Mouse (Mus musculus): ENCODE data around the gene Grasp. TPM values are rescaled to one million over a fixed set of nuclear protein-coding genes. Genes with fewer than 3 reads are reported as not detected.

The Grasp gene
- total and polyA plus RNA-seq, 3 experiments, result 4.1 to 6.3 TPM; not detected in 1

DNA sequence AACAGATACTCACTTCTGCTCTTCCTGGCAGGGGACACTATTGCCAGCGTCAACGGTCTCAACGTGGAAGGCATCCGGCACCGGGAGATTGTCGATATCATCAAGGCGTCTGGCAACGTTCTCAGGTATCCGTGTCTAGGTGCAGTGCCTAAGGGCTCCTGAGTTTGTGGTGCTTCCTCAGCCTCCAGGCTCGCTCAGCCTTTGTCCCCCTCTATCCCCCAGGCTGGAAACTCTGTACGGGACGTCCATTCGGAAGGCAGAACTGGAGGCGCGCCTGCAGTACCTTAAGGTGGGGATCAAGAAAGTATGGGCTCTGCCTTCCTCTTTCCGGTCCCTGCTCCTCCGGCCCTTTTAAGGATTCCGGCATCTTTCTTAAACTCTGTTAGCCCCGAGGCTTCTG, 6.5 kb downstream of the Grasp start:
- H3K9ac ChIP-seq (ENCODE audit: control insufficient read depth, low read depth, low read length, poor library complexity, severe bottlenecking), result no peak overlapping the region
- H3K27me3 ChIP-seq (ENCODE audit: control insufficient read depth in 1 of 2, insufficient read depth in 2 of 2, low read length in 2 of 2), result no peaks in the 10 kb centered on the region
- no peak overlapping the region for H3K27ac ChIP-seq (ENCODE audit: control insufficient read depth, low read depth, low read length)
- TF ChIP-seq MAZ (IDR thresholded peaks at IDR 0.05; ENCODE audit: low read depth, low read length), result no peak
- no peak for TF ChIP-seq EP300 (IDR thresholded peaks at IDR 0.05; ENCODE audit: low read depth in 1 of 2, low read length in 2 of 2)
- TF ChIP-seq POLR2AphosphoS2 (IDR thresholded peaks at IDR 0.05; ENCODE audit: low read length), result no peak
- no peak for TF ChIP-seq POLR2A (IDR thresholded peaks at IDR 0.05; ENCODE audit: control insufficient read depth in 1 of 2, insufficient read depth in 1 of 2, low read depth in 1 of 2, low read length in 2 of 2, poor library complexity in 1 of 2)
- no peak for TF ChIP-seq MAX (IDR thresholded peaks at IDR 0.05; ENCODE audit: low read length)
- no peak for TF ChIP-seq USF1 (IDR thresholded peaks at IDR 0.05; ENCODE audit: low read depth, low read length)
- TF ChIP-seq SMC3 (IDR thresholded peaks at IDR 0.05; ENCODE audit: low read depth, low read length), result no peak
- no peak for TF ChIP-seq CHD1 (IDR thresholded peaks at IDR 0.05; ENCODE audit: low read depth, low read length)
- no peak for TF ChIP-seq NRF1 (IDR thresholded peaks at IDR 0.05; ENCODE audit: insufficient read depth, low read depth, low read length, poor library complexity, severe bottlenecking)
- DNase-seq (ENCODE audit: low read depth, low spot score), result no peak
- H3K4me3 ChIP-seq (ENCODE audit: control insufficient read depth in 1 of 2, insufficient read depth in 1 of 2, low read depth in 2 of 2, low read length in 2 of 2), result no peak overlapping the region
- no peaks in the 10 kb centered on the region for H3K79me2 ChIP-seq (ENCODE audit: control insufficient read depth, insufficient read depth, low read length, poor library complexity)
- H3K4me1 ChIP-seq (ENCODE audit: control insufficient read depth in 1 of 2, insufficient read depth in 2 of 2, low read length in 2 of 2), result no peaks in the 10 kb centered on the region
- no peaks in the 10 kb centered on the region for H3K9me3 ChIP-seq (replicated peaks; ENCODE audit: insufficient read depth, low read length)
- no peaks in the 10 kb centered on the region for H3K36me3 ChIP-seq (ENCODE audit: control insufficient read depth in 1 of 2, insufficient read depth in 2 of 2, low read length in 2 of 2)

- Histone ChIP-seq H3K4me1 (ENCODE audit: control insufficient read depth in 1 of 2, insufficient read depth in 2 of 2, low read length in 2 of 2) (no peaks in the 10 kb centered on the region), H3K27ac (ENCODE audit: control insufficient read depth, low read depth, low read length) (no peak overlapping the region), H3K79me2 (ENCODE audit: control insufficient read depth, insufficient read depth, low read length, poor library complexity) (no peaks in the 10 kb centered on the region), H3K4me3 (ENCODE audit: control insufficient read depth in 1 of 2, insufficient read depth in 1 of 2, low read depth in 2 of 2, low read length in 2 of 2) (no peak overlapping the region), H3K36me3 (ENCODE audit: control insufficient read depth in 1 of 2, insufficient read depth in 2 of 2, low read length in 2 of 2) (no peaks in the 10 kb centered on the region), H3K27me3 (ENCODE audit: control insufficient read depth in 1 of 2, insufficient read depth in 2 of 2, low read length in 2 of 2) (no peaks in the 10 kb centered on the region), H3K9ac (ENCODE audit: control insufficient read depth, low read depth, low read length, poor library complexity, severe bottlenecking) (no peak overlapping the region), H3K9me3 (replicated peaks; ENCODE audit: insufficient read depth, low read length) (no peaks in the 10 kb centered on the region)
- peak; percentile 69 for DNase-seq (ENCODE audit: low read depth, low spot score)
- no peak for TF ChIP-seq ZMIZ1 (IDR thresholded peaks at IDR 0.05; ENCODE audit: low read depth, low read length)
- TF ChIP-seq MAFK (IDR thresholded peaks at IDR 0.05; ENCODE audit: borderline replicate concordance, low read depth, low read length), result no peak
- no peak for TF ChIP-seq SIN3A (IDR thresholded peaks at IDR 0.05; ENCODE audit: low read length)
- TF ChIP-seq MAX (IDR thresholded peaks at IDR 0.05; ENCODE audit: low read length), result no peak
- no peak for TF ChIP-seq JUND (IDR thresholded peaks at IDR 0.05; ENCODE audit: low read depth, low read length)
- no peak for TF ChIP-seq POLR2A (IDR thresholded peaks at IDR 0.05; ENCODE audit: control insufficient read depth in 1 of 2, insufficient read depth in 1 of 2, low read depth in 1 of 2, low read length in 2 of 2, poor library complexity in 1 of 2)
- peak; percentile 51 to 68 (median 67) for TF ChIP-seq CTCF (IDR thresholded peaks at IDR 0.05 in 2 of 3, conservative IDR thresholded peaks at IDR 0.05 in 1 of 3; ENCODE audit: control insufficient read depth in 1 of 3, insufficient read depth in 1 of 3, low read depth in 2 of 3, low read length in 3 of 3, poor library complexity in 1 of 3, severe bottlenecking in 1 of 3)
- no peak for TF ChIP-seq RCOR1 (IDR thresholded peaks at IDR 0.05; ENCODE audit: low read depth, low read length)
- TF ChIP-seq E2F4 (IDR thresholded peaks at IDR 0.05; ENCODE audit: borderline replicate concordance, low read depth, low read length), result no peak
- TF ChIP-seq GATA1 (IDR thresholded peaks at IDR 0.05; ENCODE audit: low read depth, low read length), result no peak
- no peak for TF ChIP-seq ZKSCAN1 (IDR thresholded peaks at IDR 0.05; ENCODE audit: low read depth, low read length)
- no peak for TF ChIP-seq MYC (IDR thresholded peaks at IDR 0.05; ENCODE audit: low read depth, low read length)
- peak; percentile 55 for TF ChIP-seq SMC3 (IDR thresholded peaks at IDR 0.05; ENCODE audit: low read depth, low read length)
Observed at GRCm38 (mm10) chr15:101230995-101231647, 7.1 kb downstream of the Grasp start.
